Mouse (Mus musculus): ENCODE measurements at regions not wholly inside any gene's neighbourhood (a gene's known extent, or its start where the extent isn't known, plus 50 kb on each side); places are given as distances from the start of the nearest gene placed in this dataset.

- H3K9me3 ChIP-seq (ENCODE audit: control insufficient read depth, low read length), result no peaks in the 10 kb centered on the region
- no peak overlapping the region for H3K4me3 ChIP-seq (replicated peaks; ENCODE audit: low read length)
- H3K4me1 ChIP-seq (replicated peaks; ENCODE audit: control insufficient read depth, insufficient read depth, low read length), result no peaks in the 10 kb centered on the region
- no peak overlapping the region for H3K9ac ChIP-seq
- no peak overlapping the region for H3K4me2 ChIP-seq (replicated peaks)
- 79% methylated on average over 2 of the region's 2 CpGs for WGBS
- DNase-seq (ENCODE audit: low spot score), result no peak
- no peak for ATAC-seq (ENCODE audit: low FRiP score)
- no peaks in the 10 kb centered on the region for H3K27me3 ChIP-seq (ENCODE audit: control insufficient read depth, insufficient read depth, low read length)
- H3K36me3 ChIP-seq (replicated peaks; ENCODE audit: control insufficient read depth, insufficient read depth), result no peaks in the 10 kb centered on the region
- no peak overlapping the region for H3K27ac ChIP-seq
Measured at GRCm38 (mm10) chr17:82513816-82514215, 701.3 kb upstream of the Pkdcc start.

DNA sequence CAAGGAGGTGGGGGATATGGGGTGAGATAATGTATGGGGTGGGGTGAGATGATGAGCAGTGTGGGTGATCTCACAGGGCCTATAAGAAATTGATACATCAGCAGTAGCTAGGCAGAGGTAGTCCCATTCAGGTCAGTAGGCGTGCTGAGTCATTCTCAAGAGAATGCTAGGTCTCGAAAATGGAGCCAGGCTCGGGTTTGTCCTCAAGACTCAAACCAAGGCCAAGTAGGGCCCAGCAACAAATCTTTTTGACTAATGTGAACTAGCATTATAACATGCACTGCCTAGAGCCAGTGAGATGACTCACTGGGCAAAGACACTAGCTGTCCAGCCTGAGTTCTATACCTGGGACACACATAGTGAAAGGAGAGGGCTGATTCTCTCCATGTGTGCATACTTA, 710.8 kb upstream of the Pkdcc start:
- H3K4me3 ChIP-seq (replicated peaks; ENCODE audit: low read length), result no peak overlapping the region
- no peaks in the 10 kb centered on the region for H3K36me3 ChIP-seq (replicated peaks; ENCODE audit: control insufficient read depth, insufficient read depth)
- H3K4me1 ChIP-seq (replicated peaks; ENCODE audit: control insufficient read depth, insufficient read depth, low read length), result no peaks in the 10 kb centered on the region
- WGBS, result 85% methylated on average over 3 of the region's 3 CpGs
- no peaks in the 10 kb centered on the region for H3K9me3 ChIP-seq (ENCODE audit: control insufficient read depth, low read length)
- no peak for DNase-seq (ENCODE audit: low spot score)
- no peak for ATAC-seq (ENCODE audit: low FRiP score)
- no peak overlapping the region for H3K4me2 ChIP-seq (replicated peaks)
- no peak overlapping the region for H3K9ac ChIP-seq
- H3K27ac ChIP-seq, result no peak overlapping the region
- no peaks in the 10 kb centered on the region for H3K27me3 ChIP-seq (ENCODE audit: control insufficient read depth, insufficient read depth, low read length)

DNA sequence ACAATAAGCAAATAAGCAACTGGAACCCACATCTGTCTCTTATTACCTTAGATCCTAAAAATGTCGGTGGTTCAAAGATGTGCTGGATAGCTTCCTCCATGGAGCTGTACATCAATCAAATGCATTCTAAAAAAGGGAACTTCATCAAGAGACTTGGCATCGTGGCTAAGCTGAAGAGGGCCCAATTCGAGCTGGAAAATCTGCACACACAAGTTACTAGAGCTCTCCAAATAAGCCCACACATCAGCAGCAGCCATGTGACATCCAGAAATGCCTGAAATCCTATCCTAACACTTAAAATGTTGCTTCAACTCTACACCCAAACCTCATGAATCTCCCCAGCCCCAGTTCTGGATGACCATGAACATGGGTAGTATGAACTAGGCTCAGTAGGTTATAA, 729.5 kb upstream of the Pkdcc start:
- H3K9me3 ChIP-seq (ENCODE audit: control insufficient read depth, low read length), result no peaks in the 10 kb centered on the region
- no peak overlapping the region for H3K4me3 ChIP-seq (replicated peaks; ENCODE audit: low read length)
- no peak overlapping the region for H3K9ac ChIP-seq
- WGBS, result 86% methylated on average over 3 of the region's 3 CpGs
- no peak overlapping the region for H3K4me2 ChIP-seq (replicated peaks)
- H3K4me1 ChIP-seq (replicated peaks; ENCODE audit: control insufficient read depth, insufficient read depth, low read length), result no peaks in the 10 kb centered on the region
- no peak for ATAC-seq (ENCODE audit: low FRiP score)
- no peaks in the 10 kb centered on the region for H3K36me3 ChIP-seq (replicated peaks; ENCODE audit: control insufficient read depth, insufficient read depth)
- DNase-seq (ENCODE audit: low spot score), result no peak
- no peaks in the 10 kb centered on the region for H3K27me3 ChIP-seq (ENCODE audit: control insufficient read depth, insufficient read depth, low read length)
- no peak overlapping the region for H3K27ac ChIP-seq

DNA sequence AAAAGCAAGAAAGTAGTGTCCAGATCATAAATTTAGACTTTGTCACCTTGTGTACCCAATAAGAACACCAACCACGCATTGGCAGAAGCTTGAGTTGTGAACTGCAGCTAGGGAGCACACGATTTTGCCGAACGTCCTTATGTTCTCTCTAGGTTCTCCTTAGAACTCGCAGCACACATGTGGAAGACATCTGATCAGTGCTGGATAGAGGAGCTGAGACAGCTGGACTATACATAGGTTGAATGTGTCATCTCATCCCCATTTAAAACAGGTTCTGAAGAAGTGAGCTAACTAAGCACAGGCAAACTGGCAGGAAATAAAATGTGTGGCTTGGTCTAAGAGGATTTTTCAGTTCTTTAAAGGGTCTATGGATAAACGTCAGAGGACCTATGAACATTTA, 730.5 kb upstream of the Pkdcc start:
- ATAC-seq (ENCODE audit: low FRiP score) (no peak), DNase-seq (ENCODE audit: low spot score) (no peak)
- Histone ChIP-seq H3K4me1 (replicated peaks; ENCODE audit: control insufficient read depth, insufficient read depth, low read length) (no peaks in the 10 kb centered on the region), H3K9ac (no peak overlapping the region), H3K9me3 (ENCODE audit: control insufficient read depth, low read length) (no peaks in the 10 kb centered on the region), H3K4me2 (replicated peaks) (no peak overlapping the region), H3K4me3 (replicated peaks; ENCODE audit: low read length) (no peak overlapping the region), H3K36me3 (replicated peaks; ENCODE audit: control insufficient read depth, insufficient read depth) (no peaks in the 10 kb centered on the region), H3K27me3 (ENCODE audit: control insufficient read depth, insufficient read depth, low read length) (no peaks in the 10 kb centered on the region), H3K27ac (no peak overlapping the region)
- 96% methylated on average over 6 of the region's 6 CpGs for WGBS

DNA sequence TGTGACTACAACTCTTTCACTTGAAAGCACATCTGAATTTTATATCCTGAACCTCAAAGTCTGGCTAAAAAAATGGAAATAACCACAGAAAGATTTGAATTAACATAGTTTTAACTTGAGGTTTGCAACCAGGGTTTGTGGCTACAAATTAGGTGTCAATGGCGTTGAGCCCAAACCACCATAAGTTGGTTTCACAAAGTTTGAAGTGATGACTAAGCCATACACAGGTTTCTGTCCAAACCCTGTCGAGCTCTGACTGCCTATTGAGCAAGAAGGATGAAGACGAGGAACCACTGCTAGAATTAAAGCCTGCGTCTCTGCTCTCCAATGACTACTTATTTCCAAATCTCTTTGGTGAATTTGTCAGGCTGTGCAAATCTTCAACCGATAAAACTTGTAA, 719.8 kb upstream of the Slc8a1 start:
- H3K4me2 ChIP-seq (replicated peaks), result no peak overlapping the region
- no peaks in the 10 kb centered on the region for H3K36me3 ChIP-seq (replicated peaks; ENCODE audit: control insufficient read depth, insufficient read depth)
- no peak overlapping the region for H3K27ac ChIP-seq
- no peak overlapping the region for H3K9ac ChIP-seq
- ATAC-seq (ENCODE audit: low FRiP score) (no peak), DNase-seq (ENCODE audit: low spot score) (no peak)
- H3K9me3 ChIP-seq (ENCODE audit: control insufficient read depth, low read length), result no peaks in the 10 kb centered on the region
- no peaks in the 10 kb centered on the region for H3K4me1 ChIP-seq (replicated peaks; ENCODE audit: control insufficient read depth, insufficient read depth, low read length)
- H3K27me3 ChIP-seq (ENCODE audit: control insufficient read depth, insufficient read depth, low read length), result no peaks in the 10 kb centered on the region
- 88% methylated on average over 5 of the region's 5 CpGs for WGBS
- no peak overlapping the region for H3K4me3 ChIP-seq (replicated peaks; ENCODE audit: low read length)

- no peaks in the 10 kb centered on the region for H3K36me3 ChIP-seq (replicated peaks; ENCODE audit: control insufficient read depth, insufficient read depth)
- H3K9me3 ChIP-seq (ENCODE audit: control insufficient read depth, low read length), result no peaks in the 10 kb centered on the region
- no peak overlapping the region for H3K4me2 ChIP-seq (replicated peaks)
- ATAC-seq (ENCODE audit: low FRiP score), result no peak
- H3K4me3 ChIP-seq (replicated peaks; ENCODE audit: low read length), result no peak overlapping the region
- H3K4me1 ChIP-seq (replicated peaks; ENCODE audit: control insufficient read depth, insufficient read depth, low read length), result no peaks in the 10 kb centered on the region
- no peaks in the 10 kb centered on the region for H3K27me3 ChIP-seq (ENCODE audit: control insufficient read depth, insufficient read depth, low read length)
- H3K9ac ChIP-seq, result no peak overlapping the region
- H3K27ac ChIP-seq, result no peak overlapping the region
- no peak for DNase-seq (ENCODE audit: low spot score)
- 47% methylated on average over 1 of the region's 1 CpGs for WGBS
Measured at GRCm38 (mm10) chr17:82453847-82454246, 715.7 kb upstream of the Slc8a1 start.

- Histone ChIP-seq H3K4me1 (replicated peaks; ENCODE audit: control insufficient read depth, insufficient read depth, low read length) (no peaks in the 10 kb centered on the region), H3K9me3 (ENCODE audit: control insufficient read depth, low read length) (no peaks in the 10 kb centered on the region), H3K27ac (no peak overlapping the region), H3K4me3 (replicated peaks; ENCODE audit: low read length) (no peak overlapping the region), H3K4me2 (replicated peaks) (no peak overlapping the region), H3K27me3 (ENCODE audit: control insufficient read depth, insufficient read depth, low read length) (no peaks in the 10 kb centered on the region), H3K36me3 (replicated peaks; ENCODE audit: control insufficient read depth, insufficient read depth) (no peaks in the 10 kb centered on the region), H3K9ac (no peak overlapping the region)
- no peak for DNase-seq (ENCODE audit: low spot score)
- whole genome bisulfite sequencing, result 88% methylated on average over 3 of the region's 3 CpGs
- ATAC-seq (ENCODE audit: low FRiP score), result no peak
Measured at GRCm38 (mm10) chr17:82439105-82439504, 700.9 kb upstream of the Slc8a1 start.

DNA sequence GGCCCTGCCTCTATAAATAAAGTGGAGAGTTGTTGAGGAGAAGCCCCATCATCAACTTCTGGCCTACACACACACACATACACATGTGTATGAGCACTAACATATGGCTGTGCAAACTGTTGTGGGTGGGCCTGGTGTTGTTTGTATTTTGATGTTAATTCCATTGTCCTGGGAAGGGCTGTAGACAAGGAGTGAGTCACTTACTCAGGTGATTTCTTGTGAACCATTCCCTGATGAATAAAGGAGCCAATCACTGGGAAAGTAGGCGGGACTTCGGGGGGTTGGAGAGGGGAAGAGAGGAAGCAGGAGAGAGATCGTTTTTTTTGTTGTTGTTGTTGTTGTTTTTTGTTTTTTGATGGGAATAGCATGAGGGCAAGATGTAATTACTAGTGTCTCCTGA, 699.0 kb upstream of the Slc8a1 start:
- H3K4me3 ChIP-seq (replicated peaks; ENCODE audit: low read length), result no peak overlapping the region
- H3K36me3 ChIP-seq (replicated peaks; ENCODE audit: control insufficient read depth, insufficient read depth), result no peaks in the 10 kb centered on the region
- no peaks in the 10 kb centered on the region for H3K27me3 ChIP-seq (ENCODE audit: control insufficient read depth, insufficient read depth, low read length)
- DNase-seq (ENCODE audit: low spot score) (no peak), ATAC-seq (ENCODE audit: low FRiP score) (no peak)
- WGBS, result 82% methylated on average over 3 of the region's 3 CpGs
- H3K9me3 ChIP-seq (ENCODE audit: control insufficient read depth, low read length), result no peaks in the 10 kb centered on the region
- no peak overlapping the region for H3K27ac ChIP-seq
- H3K4me2 ChIP-seq (replicated peaks), result no peak overlapping the region
- no peak overlapping the region for H3K9ac ChIP-seq
- no peaks in the 10 kb centered on the region for H3K4me1 ChIP-seq (replicated peaks; ENCODE audit: control insufficient read depth, insufficient read depth, low read length)

DNA sequence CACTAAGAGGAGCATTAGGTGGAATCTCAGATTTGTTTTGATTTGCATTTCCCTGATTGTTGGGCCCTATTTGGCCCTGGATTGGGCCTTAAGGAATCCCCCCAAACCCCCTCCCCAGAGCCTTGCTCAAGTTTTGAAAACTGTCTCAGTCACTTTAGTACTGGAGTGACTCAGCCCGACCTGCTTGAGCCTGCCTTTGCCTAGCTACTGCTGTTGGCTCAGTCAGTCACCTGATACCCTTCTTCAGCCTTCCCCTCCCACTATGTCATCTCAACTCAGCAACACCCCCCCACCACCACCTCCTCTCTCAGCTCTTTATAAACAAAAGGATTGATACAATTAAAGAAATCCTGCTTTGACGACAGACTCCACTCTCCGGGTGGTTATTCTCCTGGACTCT, 694.5 kb upstream of the Slc8a1 start:
- Histone ChIP-seq H3K4me3 (replicated peaks; ENCODE audit: low read length) (no peak overlapping the region), H3K36me3 (replicated peaks; ENCODE audit: control insufficient read depth, insufficient read depth) (no peaks in the 10 kb centered on the region), H3K4me2 (replicated peaks) (no peak overlapping the region), H3K9me3 (ENCODE audit: control insufficient read depth, low read length) (no peaks in the 10 kb centered on the region), H3K27me3 (ENCODE audit: control insufficient read depth, insufficient read depth, low read length) (no peaks in the 10 kb centered on the region), H3K27ac (no peak overlapping the region), H3K9ac (no peak overlapping the region), H3K4me1 (replicated peaks; ENCODE audit: control insufficient read depth, insufficient read depth, low read length) (no peaks in the 10 kb centered on the region)
- no peak for DNase-seq (ENCODE audit: low spot score)
- 40% methylated on average over 3 of the region's 3 CpGs for WGBS
- no peak for ATAC-seq (ENCODE audit: low FRiP score)

DNA sequence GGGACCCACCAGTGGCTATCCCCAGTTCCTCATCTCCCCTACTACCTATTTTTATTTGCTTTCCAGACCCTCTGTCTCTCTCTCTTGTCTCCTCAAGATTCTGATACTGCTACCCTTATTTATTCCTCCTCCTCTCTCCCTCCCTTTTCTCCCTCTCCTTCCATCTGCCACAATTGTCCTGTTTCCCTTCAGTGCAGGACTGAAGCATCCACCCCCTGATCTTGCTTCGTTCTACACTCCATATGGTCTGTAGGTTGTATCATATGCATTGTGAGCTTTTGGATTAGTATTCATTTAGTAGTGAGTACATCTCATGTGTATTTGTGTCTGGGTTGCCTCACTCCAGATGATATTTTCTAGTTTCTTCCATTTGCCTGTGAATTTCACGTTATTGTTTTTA, 670.1 kb upstream of the Slc8a1 start:
- DNase-seq (ENCODE audit: low spot score) (no peak), ATAC-seq (ENCODE audit: low FRiP score) (no peak)
- no peaks in the 10 kb centered on the region for H3K9me3 ChIP-seq (ENCODE audit: control insufficient read depth, low read length)
- no peaks in the 10 kb centered on the region for H3K4me1 ChIP-seq (replicated peaks; ENCODE audit: control insufficient read depth, insufficient read depth, low read length)
- H3K4me3 ChIP-seq (replicated peaks; ENCODE audit: low read length), result no peak overlapping the region
- WGBS, result 90% methylated on average over 2 of the region's 2 CpGs
- H3K27ac ChIP-seq, result no peak overlapping the region
- no peak overlapping the region for H3K9ac ChIP-seq
- H3K27me3 ChIP-seq (ENCODE audit: control insufficient read depth, insufficient read depth, low read length), result no peaks in the 10 kb centered on the region
- no peaks in the 10 kb centered on the region for H3K36me3 ChIP-seq (replicated peaks; ENCODE audit: control insufficient read depth, insufficient read depth)
- H3K4me2 ChIP-seq (replicated peaks), result no peak overlapping the region

All from hindbrain, embryonic 14.5 days (tissue).